Mouse (Mus musculus): Measurements from ENCODE around the gene Rhbdf1.
A peak's percentile ranks its signal among the peaks of the same experiment; 100 is the strongest.

DNA sequence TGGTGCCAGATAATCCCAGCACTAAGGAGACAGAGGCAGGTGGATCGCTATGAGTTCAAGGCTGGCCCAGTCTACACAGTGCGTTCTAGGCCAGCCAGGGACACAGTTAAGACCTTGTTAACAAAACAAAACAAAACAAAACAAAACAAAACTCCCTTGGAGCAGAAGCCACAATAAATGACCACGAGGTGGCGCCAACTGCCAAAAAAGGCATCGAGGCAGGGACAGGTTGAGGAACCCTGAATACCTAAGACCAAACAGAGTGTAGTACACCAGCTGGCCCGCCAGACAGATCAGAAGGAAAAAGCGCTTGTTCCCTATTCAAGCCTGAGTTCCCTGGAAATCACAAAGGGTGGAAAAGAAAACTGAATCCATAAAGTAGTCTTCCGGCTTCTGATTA, 5.2 kb downstream of the Rhbdf1 start:
- TF ChIP-seq POLR2A (IDR thresholded peaks at IDR 0.05; ENCODE audit: insufficient read depth, low read depth, low read length) (no peak), CTCF (IDR thresholded peaks at IDR 0.05; ENCODE audit: insufficient read depth, low read depth, low read length) (peak; percentile 73)
